Mouse (Mus musculus) ES-Bruce4 (cell line): ENCODE data around the gene Plekhh2.

ENCODE experiments used
- CTCF ChIP-seq: IDR thresholded peaks from one replicate; pipeline ENCODE4 v1.8.1; 2011; ENCODE audit warnings: low read depth, low read length
- EP300 ChIP-seq: IDR thresholded peaks from 2 replicates; pipeline ENCODE4 v1.6.1; 2011; ENCODE audit warnings: low read depth, low read length; ENCODE audit not compliant: insufficient read depth
- POLR2A ChIP-seq: IDR thresholded peaks from one replicate; pipeline ENCODE4 v1.8.1; 2011; ENCODE audit warnings: low read length; ENCODE audit not compliant: insufficient read depth

DNA sequence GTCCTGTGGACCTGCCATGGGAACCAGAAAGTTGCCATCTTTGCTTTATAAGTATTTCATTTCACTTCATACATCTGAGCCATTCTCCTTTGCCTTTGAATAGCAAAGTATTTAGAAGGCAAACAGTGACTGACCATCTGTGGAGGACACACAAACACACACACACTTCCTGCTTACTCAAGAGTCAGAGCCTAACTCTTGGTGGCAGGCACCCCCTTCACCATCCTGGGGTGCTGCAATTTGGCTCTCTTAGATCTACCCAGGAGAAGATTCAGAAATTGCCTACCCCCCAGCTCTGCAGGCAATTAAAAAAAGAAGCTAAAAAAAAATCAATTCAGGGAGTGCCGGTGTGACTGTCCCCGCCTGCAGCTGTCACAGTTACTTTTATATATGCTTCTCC lies 134.8 kb downstream of the Plekhh2 start:
- no peak for TF ChIP-seq CTCF
- no peak for TF ChIP-seq POLR2A
- no peak for TF ChIP-seq EP300
